Mouse (Mus musculus) brown adipose tissue, adult 24 weeks (tissue): ENCODE measurements at regions not wholly inside any gene's neighbourhood (a gene's known extent, or its start where the extent isn't known, plus 50 kb on each side); places are given as distances from the start of the nearest gene placed in this dataset.

ENCODE experiments used
- H3K27ac ChIP-seq: fragments of 200-500 bp; replicated peaks from 2 replicates; pipeline ENCODE4 v1.5.1; 2012; ENCODE audit warnings: low read depth, mild to moderate bottlenecking, low read length
- H3K4me1 ChIP-seq: fragments of 200-500 bp; 2 replicates; pipeline ENCODE4 v1.6.1; 2012; ENCODE audit warnings: low read length, mixed read lengths; ENCODE audit not compliant: control insufficient read depth, insufficient read depth, insufficient read length
- H3K4me3 ChIP-seq: fragments of 200-500 bp; 2 replicates; pipeline ENCODE4 v1.5.1; 2012; ENCODE audit warnings: low read depth, mild to moderate bottlenecking, low read length, moderate library complexity; ENCODE audit not compliant: insufficient read depth

GRCm38 (mm10) chr7:129787011-129787410, 195.3 kb downstream of the Wdr11 start:
- no peaks in the 10 kb centered on the region for H3K4me1 ChIP-seq

DNA sequence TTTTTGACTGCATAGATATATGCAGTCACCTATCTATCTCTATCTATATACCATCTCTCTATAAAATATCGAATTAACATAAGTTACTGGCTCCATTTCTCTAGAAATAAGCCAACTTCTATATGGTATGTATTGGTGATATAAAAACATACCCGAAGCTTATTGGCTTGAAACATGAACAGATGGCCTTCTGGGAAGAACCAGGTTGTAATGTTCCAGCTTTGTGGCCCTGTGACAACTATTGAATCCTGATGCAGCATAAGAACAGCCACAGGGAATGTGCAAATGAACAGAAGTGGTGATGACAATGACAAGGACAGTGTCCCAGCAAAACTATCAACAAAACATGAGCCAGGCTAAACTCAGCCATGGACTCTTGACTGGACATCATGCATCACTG, 196.1 kb downstream of the Wdr11 start:
- Histone ChIP-seq H3K4me1 (no peaks in the 10 kb centered on the region), H3K27ac (no peak overlapping the region), H3K4me3 (no peak overlapping the region)

More at GRCm38 (mm10) chr7:129787011-129787410, 195.3 kb downstream of the Wdr11 start:
- Histone ChIP-seq H3K4me3 (no peak overlapping the region), H3K27ac (no peak overlapping the region)

DNA sequence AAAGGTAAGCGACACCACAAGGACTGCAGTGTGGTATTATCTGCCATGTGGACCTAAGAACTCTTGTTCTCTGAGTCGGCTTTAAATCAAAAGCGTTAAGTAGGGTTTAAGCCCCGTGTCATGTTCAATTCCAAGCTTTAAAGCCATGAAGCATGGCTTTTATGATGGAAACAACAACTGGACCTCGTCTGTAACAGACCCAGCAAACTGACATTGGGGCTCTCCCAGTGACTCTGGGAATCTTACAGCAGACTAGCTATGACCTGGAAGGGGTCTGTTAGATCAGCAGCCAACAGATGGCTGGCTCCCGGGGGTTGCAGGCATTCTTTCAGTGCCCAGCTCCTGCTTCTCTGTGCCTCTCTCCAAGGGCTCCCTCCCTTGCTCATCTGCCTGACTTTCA, 197.8 kb downstream of the Wdr11 start:
- no peak overlapping the region for H3K4me3 ChIP-seq
- H3K4me1 ChIP-seq, result no peaks in the 10 kb centered on the region
- H3K27ac ChIP-seq, result no peak overlapping the region

GRCm38 (mm10) chr7:129790590-129791449, 199.2 kb downstream of the Wdr11 start:
- Histone ChIP-seq H3K27ac (no peak overlapping the region), H3K4me1 (no peaks in the 10 kb centered on the region), H3K4me3 (no peak overlapping the region)

DNA sequence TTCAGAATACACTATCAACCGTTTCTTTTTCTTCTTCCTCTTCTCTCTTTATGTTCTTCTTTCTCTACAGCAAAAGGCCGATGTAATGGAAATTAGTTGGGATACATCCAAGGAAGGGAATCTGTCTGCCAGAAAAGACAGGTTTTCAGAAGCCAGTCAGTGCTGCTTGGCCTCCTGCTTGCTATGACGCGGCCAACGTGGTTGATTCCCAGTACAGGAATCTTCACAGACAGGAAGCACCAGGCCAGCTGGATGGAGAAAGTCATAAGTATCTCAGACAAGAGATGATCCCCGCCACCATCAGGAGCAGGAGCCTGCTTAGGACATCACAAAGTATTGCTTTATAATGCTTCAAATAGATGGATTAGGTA, 199.8 kb downstream of the Wdr11 start:
- Histone ChIP-seq H3K4me1 (no peaks in the 10 kb centered on the region), H3K4me3 (no peak overlapping the region), H3K27ac (no peak overlapping the region)

- Histone ChIP-seq H3K27ac (no peak overlapping the region), H3K4me3 (no peak overlapping the region), H3K4me1 (no peaks in the 10 kb centered on the region)
Measured at GRCm38 (mm10) chr7:129793733-129794132, 202.1 kb downstream of the Wdr11 start.

DNA sequence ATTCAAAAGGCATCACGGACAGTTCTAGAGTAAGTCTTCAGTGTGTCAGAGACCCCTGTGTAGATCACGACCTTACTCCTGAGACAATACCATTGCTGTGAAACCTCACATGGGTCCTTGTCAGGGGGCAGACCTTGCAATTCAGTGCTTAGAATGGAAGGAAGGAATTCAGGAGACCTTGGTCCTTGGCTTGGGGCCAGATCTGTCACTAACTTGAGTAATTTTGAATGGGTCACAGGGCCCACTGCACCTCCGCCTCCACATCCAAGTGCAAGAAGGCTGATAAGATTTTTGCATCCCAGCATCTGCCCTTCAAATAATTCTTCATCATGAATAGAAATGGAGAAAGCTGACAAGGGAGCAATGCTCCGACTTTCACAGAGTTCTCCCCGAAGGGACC, 202.6 kb downstream of the Wdr11 start:
- Histone ChIP-seq H3K4me1 (no peaks in the 10 kb centered on the region), H3K4me3 (no peak overlapping the region), H3K27ac (no peak overlapping the region)

- Histone ChIP-seq H3K27ac (no peak overlapping the region), H3K4me1 (no peaks in the 10 kb centered on the region), H3K4me3 (no peak overlapping the region)
Measured at GRCm38 (mm10) chr7:129798525-129798924, 206.9 kb downstream of the Wdr11 start.

DNA sequence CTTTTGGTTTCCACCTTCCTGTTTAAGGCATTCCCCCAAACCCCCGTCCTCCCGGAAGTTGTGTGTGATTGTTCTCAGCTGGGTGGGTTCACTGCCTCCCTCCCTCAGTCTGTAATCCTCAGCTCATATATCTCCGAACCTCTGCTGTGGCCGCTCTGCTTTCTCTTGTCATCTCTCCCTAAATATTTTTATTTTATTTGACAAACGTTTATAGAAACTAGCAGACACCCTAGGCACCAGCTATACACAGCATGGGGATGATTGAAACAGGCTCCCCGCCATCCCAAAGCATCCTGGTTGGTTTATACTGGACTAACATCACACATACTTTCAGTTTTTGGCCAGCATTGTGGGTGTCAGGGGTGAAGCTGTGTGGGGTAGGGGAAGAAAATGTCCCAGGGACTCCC, 208.8 kb downstream of the Wdr11 start:
- no peak overlapping the region for H3K4me3 ChIP-seq

GRCm38 (mm10) chr7:129801431-129801847, 209.8 kb downstream of the Wdr11 start:
- Histone ChIP-seq H3K27ac (no peak overlapping the region), H3K4me1 (no peaks in the 10 kb centered on the region), H3K4me3 (no peak overlapping the region)

More for the DNA sequence above, 208.8 kb downstream of the Wdr11 start:
- no peak overlapping the region for H3K27ac ChIP-seq
- H3K4me1 ChIP-seq, result no peaks in the 10 kb centered on the region

DNA sequence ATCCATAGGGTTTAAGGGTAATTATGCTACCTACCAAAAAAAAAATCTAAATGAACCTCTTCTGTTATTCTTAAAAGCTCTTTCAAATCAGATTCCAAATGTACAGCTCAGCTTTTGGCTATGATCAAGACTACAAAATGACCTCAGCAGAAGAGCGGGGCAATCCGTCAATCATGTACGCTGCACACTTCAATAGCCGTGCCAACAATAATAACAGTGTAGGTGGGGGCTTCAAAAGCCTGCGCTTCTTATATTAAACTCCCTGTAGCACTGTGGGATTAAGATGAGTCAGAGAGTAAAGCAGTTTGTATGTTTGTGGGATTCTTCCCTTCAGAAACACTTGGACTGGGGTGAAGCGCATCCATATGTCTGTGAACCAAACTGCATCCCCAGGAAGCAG, 210.5 kb downstream of the Wdr11 start:
- Histone ChIP-seq H3K4me1 (no peaks in the 10 kb centered on the region), H3K27ac (no peak overlapping the region), H3K4me3 (no peak overlapping the region)

- no peak overlapping the region for H3K4me3 ChIP-seq
- 0 out of 2 replicates have a peak, but pooled peaks cover 2% of the 10 kb centered on the region for H3K4me1 ChIP-seq
- H3K27ac ChIP-seq, result no peak overlapping the region
Measured at GRCm38 (mm10) chr7:129805340-129805739, 213.7 kb downstream of the Wdr11 start.

DNA sequence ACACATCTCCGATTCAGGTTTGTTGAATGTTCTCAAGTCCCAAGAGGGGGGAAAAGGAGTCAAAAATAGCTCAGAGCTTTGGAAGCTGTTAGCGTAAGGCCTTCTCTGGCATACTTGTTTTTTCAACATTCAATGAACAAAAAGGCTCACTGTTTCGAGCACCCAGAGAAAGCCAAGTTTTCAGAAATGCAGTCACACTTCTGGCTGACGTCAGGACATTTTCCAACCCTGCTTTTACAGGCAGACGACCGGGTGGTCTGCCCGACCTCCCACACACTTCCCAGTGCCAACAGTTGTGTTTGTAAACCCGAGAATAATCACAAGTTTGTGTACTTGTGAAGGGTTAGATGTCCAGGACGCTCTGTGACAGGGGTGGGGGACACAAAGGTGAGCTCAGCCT, 218.5 kb downstream of the Wdr11 start:
- Histone ChIP-seq H3K4me1 (0 out of 2 replicates have a peak, but pooled peaks cover 2% of the 10 kb centered on the region), H3K27ac (no peak overlapping the region), H3K4me3 (no peak overlapping the region)

DNA sequence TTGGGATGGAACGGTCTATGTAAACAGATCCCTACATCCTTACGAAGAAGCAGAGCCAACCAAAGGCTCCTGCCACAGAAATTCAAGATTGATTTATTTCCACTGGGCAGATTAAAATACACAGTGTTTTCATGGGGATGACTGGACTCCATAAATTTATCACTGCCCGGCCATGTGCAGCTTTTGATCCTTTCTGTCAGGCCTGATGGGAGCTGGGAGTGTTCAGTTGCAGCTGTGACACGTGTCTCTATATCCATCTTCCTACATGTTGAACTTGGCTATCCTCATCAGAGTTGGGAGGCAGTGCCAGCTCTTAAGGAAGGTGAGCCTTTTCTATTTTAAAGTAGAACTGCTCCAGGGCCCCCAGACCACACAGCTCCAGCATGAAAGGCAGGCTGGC, 218.9 kb downstream of the Wdr11 start:
- H3K27ac ChIP-seq, result no peak overlapping the region
- 0 out of 2 replicates have a peak, but pooled peaks cover 2% of the 10 kb centered on the region for H3K4me1 ChIP-seq
- H3K4me3 ChIP-seq, result no peak overlapping the region

DNA sequence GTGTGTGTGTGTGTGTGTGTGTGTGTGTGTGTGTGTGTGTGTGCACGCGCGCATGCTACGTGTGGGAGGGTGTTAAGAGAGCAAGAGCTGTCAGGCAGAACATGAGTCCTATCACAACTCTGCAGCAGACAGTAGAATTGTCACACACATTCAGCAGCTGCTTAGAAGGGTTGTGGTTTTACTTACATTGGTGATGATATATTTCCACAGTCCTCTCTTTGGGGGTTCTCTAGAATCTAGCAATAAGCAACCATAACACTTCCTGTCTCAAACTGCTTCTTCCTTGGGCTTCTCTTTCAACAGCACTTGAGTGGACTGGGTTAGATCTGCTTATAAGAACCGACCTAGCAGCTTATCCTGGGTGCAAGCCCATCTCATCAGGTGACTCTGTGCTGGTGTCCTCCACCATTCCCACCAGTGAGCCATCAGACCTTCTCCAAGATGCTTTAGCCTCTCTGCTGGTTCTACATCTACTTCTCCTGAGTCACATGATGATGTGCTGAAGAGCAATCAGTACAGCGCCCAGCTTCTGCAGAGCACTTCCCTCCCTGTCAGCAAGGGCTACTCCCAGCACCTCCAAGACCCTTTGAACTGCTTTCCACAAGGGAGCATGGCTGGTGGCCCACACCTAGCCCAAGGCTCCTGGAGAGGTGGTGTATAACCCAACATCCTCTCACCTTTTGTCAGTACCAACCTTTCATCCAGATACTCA, 222.6 kb downstream of the Wdr11 start:
- Histone ChIP-seq H3K4me3 (no peak overlapping the region), H3K27ac (no peak overlapping the region), H3K4me1 (0 out of 2 replicates have a peak, but pooled peaks cover 2% of the 10 kb centered on the region)

DNA sequence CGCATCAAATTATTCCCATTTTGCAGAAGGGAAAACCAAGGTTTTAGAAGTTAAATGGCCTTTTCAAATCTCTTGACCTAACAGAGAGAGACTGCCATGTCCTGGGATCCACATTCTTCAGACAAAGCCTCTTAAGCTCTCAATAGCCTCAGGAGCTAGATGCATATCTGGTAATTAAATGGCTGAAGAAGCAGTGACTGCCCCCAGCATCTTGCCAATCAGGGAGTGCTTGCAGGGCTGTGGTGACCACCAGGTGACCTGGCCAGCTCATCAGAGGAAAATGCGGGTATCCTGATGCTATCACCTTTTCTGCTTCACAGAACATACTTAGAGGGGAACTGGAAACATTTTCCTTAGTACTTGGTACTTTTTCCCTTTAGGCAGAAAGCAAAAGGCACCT, 227.2 kb downstream of the Wdr11 start:
- Histone ChIP-seq H3K4me3 (no peak overlapping the region), H3K4me1 (no peaks in the 10 kb centered on the region), H3K27ac (no peak overlapping the region)
